Mouse (Mus musculus) bone marrow, adult 2 months (tissue): ENCODE results near the gene Slc17a9.

ENCODE experiments used
- CTCF ChIP-seq: fragments of 200-500 bp; IDR thresholded peaks from 2 replicates; pipeline ENCODE4 v1.5.1; 2011; ENCODE audit warnings: low read length, control low read depth; ENCODE audit not compliant: control insufficient read depth, insufficient read depth
- POLR2A ChIP-seq: fragments of 200-500 bp; IDR thresholded peaks from 2 replicates; pipeline ENCODE4 v1.6.1; 2011; ENCODE audit warnings: low read depth, mild to moderate bottlenecking, control low read depth, low read length, borderline replicate concordance; ENCODE audit not compliant: control insufficient read depth

DNA sequence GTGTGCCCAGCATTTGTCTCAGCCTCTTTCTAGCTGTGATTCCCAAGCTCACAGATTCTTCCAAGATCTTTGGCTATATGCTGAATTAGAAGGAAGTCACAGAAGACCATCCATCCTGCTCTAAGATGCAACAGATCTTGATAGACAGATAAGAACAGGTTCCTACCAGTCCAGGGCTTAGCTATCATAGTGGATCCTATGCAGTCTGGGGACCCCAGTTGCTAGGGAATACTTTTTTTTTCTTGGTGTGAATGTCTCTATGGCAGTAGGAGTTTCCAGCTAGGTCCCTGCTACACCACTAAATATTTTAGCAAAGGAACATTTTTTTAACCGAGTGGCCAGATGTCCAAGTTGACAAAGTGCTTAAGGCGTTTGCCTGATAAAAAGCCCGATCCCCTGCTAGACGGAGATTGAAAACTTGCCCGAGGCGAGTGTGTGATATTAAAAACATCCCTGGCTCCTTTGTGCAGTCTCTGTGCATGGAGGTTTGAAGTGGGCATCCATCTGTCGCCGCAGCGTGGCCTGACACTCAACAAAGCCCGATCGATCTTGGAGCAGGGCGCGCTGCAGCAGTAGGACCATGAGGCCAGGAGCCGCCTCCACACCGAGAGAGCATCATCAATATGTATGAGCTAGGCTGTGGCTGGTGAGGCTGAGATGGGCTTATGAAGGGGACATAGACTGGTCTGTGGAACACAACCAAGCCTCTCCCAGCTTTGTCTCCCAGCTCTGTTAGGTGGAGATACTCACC, 33.6 kb downstream of the Slc17a9 start:
- TF ChIP-seq CTCF (no peak), POLR2A (no peak)
